Mouse (Mus musculus) liver, adult 2 months (tissue): ENCODE measurements around the gene 1700061G19Rik. TPM values are rescaled to one million over a fixed set of nuclear protein-coding genes. Genes with fewer than 3 reads are reported as not detected.

Experiments used
- DNase-seq: peaks from one replicate; pipeline ENCODE4 v3.0.0-alpha.2; 2011; ENCODE audit warnings: low read depth, low spot score; ENCODE audit errors: extremely low read depth
- H3K27ac ChIP-seq: fragments of 200-500 bp; replicated peaks from 2 replicates; pipeline ENCODE4 v1.5.1; 2012; ENCODE audit warnings: low read depth, mild to moderate bottlenecking, control low read depth, inconsistent platforms, low read length; ENCODE audit not compliant: insufficient read depth
- H3K27me3 ChIP-seq: fragments of 200-500 bp; 2 replicates; pipeline ENCODE4 v1.6.1; 2012; ENCODE audit warnings: mild to moderate bottlenecking, moderate library complexity, low read length, inconsistent platforms; ENCODE audit not compliant: control insufficient read depth, insufficient read depth
- H3K36me3 ChIP-seq: fragments of 200-500 bp; 2 replicates; pipeline ENCODE4 v1.6.1; 2012; ENCODE audit warnings: low read length, inconsistent platforms; ENCODE audit not compliant: control insufficient read depth, insufficient read depth
- H3K4me1 ChIP-seq: fragments of 200-500 bp; 2 replicates; pipeline ENCODE4 v1.6.1; 2011; ENCODE audit warnings: low read length; ENCODE audit not compliant: control insufficient read depth, insufficient read depth
- H3K4me3 ChIP-seq: fragments of 200-500 bp; 2 replicates; pipeline ENCODE4 v1.5.1; 2011; ENCODE audit warnings: low read depth, mild to moderate bottlenecking, control low read depth, low read length, moderate library complexity; ENCODE audit not compliant: insufficient read depth
- H3K79me2 ChIP-seq: fragments of 200-500 bp; 2 replicates; pipeline ENCODE4 v1.6.1; 2012; ENCODE audit warnings: inconsistent platforms, mild to moderate bottlenecking, low read length, moderate library complexity; ENCODE audit not compliant: control insufficient read depth, insufficient read depth
- H3K9ac ChIP-seq: fragments of 200-500 bp; 2 replicates; pipeline ENCODE4 v1.6.1; 2012; ENCODE audit warnings: low read depth, mild to moderate bottlenecking, control low read depth, inconsistent platforms, low read length
- CTCF ChIP-seq: fragments of 200-500 bp; IDR thresholded peaks from 2 replicates; pipeline ENCODE4 v1.5.1; 2011; ENCODE audit warnings: low read depth, low read length, control low read depth
- POLR2A ChIP-seq: fragments of 200-500 bp; IDR thresholded peaks from 2 replicates; pipeline ENCODE4 v1.6.1; 2011; ENCODE audit warnings: low read length, control low read depth; ENCODE audit not compliant: insufficient read depth; ENCODE audit errors: extremely low read depth
- WGBS: fragments of 180-500 bp; shearing (Covaris S2); methylation state at CpG from one replicate; pipeline ENCODE4 v1.1.7; 2018; 5-methylcytosine and 5-hydroxymethylcytosine counted together
- polyA plus RNA-seq: library from polyadenylated mRNA; depleted of rRNA; stranded (reverse); fragments of >200 nt; gene quantifications from 2 replicates; pipeline ENCODE4 v1.2.3, GENCODE M21; 2012
- total RNA-seq: library from RNA; depleted of rRNA; stranded (reverse); fragments of >200 nt; gene quantifications from 2 replicates; pipeline ENCODE4 v1.2.3, GENCODE M21; 2014

1700061G19Rik gene
- total and polyA plus RNA-seq, 2 experiments: 0.02 TPM; not detected in 1

- no peaks in the 10 kb centered on the region for H3K79me2 ChIP-seq
- H3K27me3 ChIP-seq: no peaks in the 10 kb centered on the region
- H3K4me3 ChIP-seq: no peak overlapping the region
- H3K4me1 ChIP-seq: no peaks in the 10 kb centered on the region
- 92% methylated on average over 3 of the region's 3 CpGs for WGBS
- no peak overlapping the region for H3K9ac ChIP-seq
- DNase-seq: no peak
- no peak overlapping the region for H3K27ac ChIP-seq
- TF ChIP-seq CTCF (no peak), POLR2A (no peak)
- no peaks in the 10 kb centered on the region for H3K36me3 ChIP-seq
These were observed 37.7 kb downstream of the 1700061G19Rik start for GRCm38 (mm10) chr17:56913023-56913422.

- H3K9ac ChIP-seq: no peak overlapping the region
- TF ChIP-seq POLR2A (no peak), CTCF (no peak)
- no peak overlapping the region for H3K27ac ChIP-seq
- no peak overlapping the region for H3K4me3 ChIP-seq
- H3K4me1 ChIP-seq: no peaks in the 10 kb centered on the region
- no peaks in the 10 kb centered on the region for H3K79me2 ChIP-seq
- H3K36me3 ChIP-seq: no peaks in the 10 kb centered on the region
- DNase-seq: no peak
- no peaks in the 10 kb centered on the region for H3K27me3 ChIP-seq
These were observed 38.2 kb downstream of the 1700061G19Rik start for GRCm38 (mm10) chr17:56913444-56913843.

GRCm38 (mm10) chr17:56917166-56917565 is 41.9 kb downstream of the 1700061G19Rik start:
- WGBS: 98% methylated on average over 2 of the region's 2 CpGs
- Histone ChIP-seq H3K79me2 (peaks cover 3% of the 10 kb centered on the region; the same call in 1 of the 2 replicates), H3K9ac (no peak overlapping the region), H3K27ac (no peak overlapping the region), H3K4me1 (no peaks in the 10 kb centered on the region), H3K4me3 (no peak overlapping the region), H3K27me3 (no peaks in the 10 kb centered on the region), H3K36me3 (peaks cover 6% of the 10 kb centered on the region; the same call in 1 of the 2 replicates)
- no peak for TF ChIP-seq CTCF
- no peak for TF ChIP-seq POLR2A
- DNase-seq: no peak

GRCm38 (mm10) chr17:56919725-56920124 is 44.4 kb downstream of the 1700061G19Rik start:
- Histone ChIP-seq H3K27me3 (no peaks in the 10 kb centered on the region), H3K4me3 (no peak overlapping the region), H3K79me2 (peaks cover 3% of the 10 kb centered on the region; the same call in 1 of the 2 replicates), H3K9ac (no peak overlapping the region), H3K27ac (no peak overlapping the region), H3K4me1 (no peaks in the 10 kb centered on the region), H3K36me3 (peaks cover 6% of the 10 kb centered on the region; the same call in 1 of the 2 replicates)
- 94% methylated on average over 3 of the region's 3 CpGs for whole genome bisulfite sequencing
- DNase-seq: no peak
- TF ChIP-seq CTCF: no peak
- no peak for TF ChIP-seq POLR2A

- no peak for DNase-seq
- H3K79me2 ChIP-seq: peaks cover 3% of the 10 kb centered on the region; the same call in 1 of the 2 replicates
- H3K4me3 ChIP-seq: no peak overlapping the region
- TF ChIP-seq CTCF: no peak
- TF ChIP-seq POLR2A: no peak
- no peaks in the 10 kb centered on the region for H3K27me3 ChIP-seq
- 93% methylated on average over 2 of the region's 2 CpGs for WGBS
- H3K4me1 ChIP-seq: peaks cover 7% of the 10 kb centered on the region; the same call in 1 of the 2 replicates
- no peak overlapping the region for H3K27ac ChIP-seq
- no peak overlapping the region for H3K9ac ChIP-seq
- 0 out of 2 replicates have a peak, but pooled peaks cover 2% of the 10 kb centered on the region for H3K36me3 ChIP-seq
These were observed 50.7 kb downstream of the 1700061G19Rik start for GRCm38 (mm10) chr17:56925998-56926397.

- TF ChIP-seq CTCF (no peak), POLR2A (no peak)
- H3K4me1 ChIP-seq: peaks cover 7% of the 10 kb centered on the region; the same call in 1 of the 2 replicates
- no peak for DNase-seq
- no peak overlapping the region for H3K9ac ChIP-seq
- no peaks in the 10 kb centered on the region for H3K27me3 ChIP-seq
- no peak overlapping the region for H3K27ac ChIP-seq
- H3K36me3 ChIP-seq: no peaks in the 10 kb centered on the region
- no peak overlapping the region for H3K4me3 ChIP-seq
- no peaks in the 10 kb centered on the region; the same call in 1 of the 2 replicates for H3K79me2 ChIP-seq
These were observed 53.8 kb downstream of the 1700061G19Rik start for GRCm38 (mm10) chr17:56929101-56929500.
